Mouse (Mus musculus): ENCODE results near the gene Ecpas.

DNA sequence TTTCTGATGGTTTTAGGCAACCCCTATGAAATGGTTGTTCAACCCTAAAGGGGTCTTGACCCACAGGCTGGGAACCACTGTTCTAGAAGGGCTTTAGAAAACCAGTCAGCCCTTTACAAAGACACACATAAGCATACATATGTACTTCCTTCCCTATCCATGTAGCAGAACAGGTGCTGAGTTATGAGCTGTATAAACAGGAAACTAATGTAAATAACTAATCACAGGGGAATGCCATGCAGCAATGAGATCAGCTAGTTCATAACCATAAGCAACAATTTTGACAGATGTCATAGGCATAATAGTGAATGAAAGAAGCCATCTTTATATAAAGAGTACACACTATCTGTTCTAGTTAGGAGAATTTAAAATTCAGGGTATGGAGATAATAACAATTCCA, 29.1 kb upstream of the Ecpas start:
- TF ChIP-seq MAX (IDR thresholded peaks at IDR 0.05; ENCODE audit: low read depth) (no peak), POLR2AphosphoS2 (IDR thresholded peaks at IDR 0.05; ENCODE audit: insufficient read length, low read depth) (no peak), TCF3 (IDR thresholded peaks at IDR 0.05; ENCODE audit: insufficient read length, low read depth) (no peak), TCF12 (IDR thresholded peaks at IDR 0.05; ENCODE audit: insufficient read depth, poor library complexity, severe bottlenecking) (no peak), E2F4 (IDR thresholded peaks at IDR 0.05; ENCODE audit: insufficient read depth) (no peak), POLR2A (IDR thresholded peaks at IDR 0.05; ENCODE audit: insufficient read length, low read depth) (no peak)
